In the genomic region with DNA sequence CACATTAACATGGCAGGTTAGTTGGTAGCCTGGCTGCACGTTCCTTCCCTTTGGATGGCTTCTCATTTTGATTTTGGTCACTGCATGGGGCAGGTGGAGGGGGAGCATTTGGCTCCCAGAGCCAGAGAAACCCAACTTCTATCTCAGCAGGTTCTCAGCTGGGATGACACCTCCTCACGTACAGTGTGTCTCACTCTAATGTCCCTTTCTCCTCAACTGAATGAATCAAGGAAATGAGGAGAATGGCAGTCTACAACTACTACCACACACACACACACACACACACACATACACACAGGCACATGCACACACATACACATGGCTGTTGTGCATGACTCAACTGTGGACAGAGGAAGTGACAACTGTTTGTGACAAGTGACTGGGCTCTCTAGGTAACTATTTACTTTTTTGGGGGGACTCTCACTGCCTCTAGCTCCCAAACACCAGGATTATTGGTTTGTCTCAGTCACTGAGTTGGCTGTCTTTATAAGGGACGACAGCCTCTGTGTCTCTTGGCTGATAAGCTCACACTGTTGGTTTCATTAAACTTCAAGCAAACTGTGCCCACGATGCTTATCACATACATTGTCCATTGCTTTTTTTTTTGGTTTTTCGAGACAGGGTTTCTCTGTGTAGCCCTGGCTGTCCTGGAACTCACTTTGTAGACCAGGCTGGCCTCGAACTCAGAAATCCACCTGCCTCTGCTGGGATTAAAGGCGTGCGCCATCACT, we compare ENCODE assay signal across 18 mouse cellular contexts. TPM values are rescaled to one million over a fixed set of nuclear protein-coding genes. Genes with fewer than 3 reads are reported as not detected.
DNase-seq lines count a peak whose midpoint lies in the region; ATAC-seq and TF ChIP-seq lines count a peak whose summit lies in the region.
"Had no signal": no experiment of that assay in that cellular context is flagged by ENCODE, and none has a peak within 500 bp of the region (broad histone marks: within the 10 kb centered on the region; RNA-seq: fewer than 3 reads in every experiment).

No protein-coding gene starts in this region.

- peaks cover 41% of the 10 kb centered on the region for H3K36me3 ChIP-seq in erythroblast, embryonic 14.5 days (ENCODE audit: control insufficient read depth)
- peaks cover 21% of the 10 kb centered on the region for H3K36me3 ChIP-seq in liver, embryonic 15.5 days (replicated peaks)

- peak overlapping the region; percentile 4; the same call in 1 of the 2 replicates for H3K27ac ChIP-seq in gastrocnemius, adult 2 months
- H3K27ac ChIP-seq in liver, embryonic 15.5 days (replicated peaks), result peak overlapping the region; percentile 76
- no peak overlapping the region for H3K27ac ChIP-seq in layer of hippocampus, adult 2 months
- H3K27ac ChIP-seq: heart, embryonic 13.5 days; intestine, embryonic 15.5 days; kidney, embryonic 15.5 days had no signal

- H3K27me3 ChIP-seq in erythroblast, embryonic 14.5 days (ENCODE audit: control insufficient read depth), result no peaks in the 10 kb centered on the region
- H3K27me3 ChIP-seq in liver, embryonic 15.5 days, result no peaks in the 10 kb centered on the region
- H3K27me3 ChIP-seq: heart, embryonic 13.5 days; hindbrain, embryonic 15.5 days; intestine, embryonic 15.5 days; kidney, embryonic 15.5 days had no signal

- H3K4me2 ChIP-seq in liver, embryonic 15.5 days, result peak overlapping the region; percentile 67
- H3K4me2 ChIP-seq: heart, embryonic 13.5 days; hindbrain, embryonic 15.5 days; intestine, embryonic 15.5 days; kidney, embryonic 15.5 days had no signal

- peaks cover 42% of the 10 kb centered on the region for H3K4me1 ChIP-seq in erythroblast, embryonic 14.5 days (ENCODE audit: control insufficient read depth)
- H3K4me1 ChIP-seq in liver, embryonic 15.5 days (replicated peaks), result peaks cover 45% of the 10 kb centered on the region
- H3K4me1 ChIP-seq: hindbrain, embryonic 15.5 days; intestine, embryonic 15.5 days had no signal

- no peak overlapping the region for H3K4me3 ChIP-seq in gastrocnemius, adult 2 months
- H3K4me3 ChIP-seq in erythroblast, embryonic 14.5 days (replicated peaks), result peak overlapping the region; percentile 51
- H3K4me3 ChIP-seq in liver, embryonic 15.5 days (replicated peaks), result peak overlapping the region; percentile 38
- H3K4me3 ChIP-seq in layer of hippocampus, adult 2 months, result no peak overlapping the region
- H3K4me3 ChIP-seq: heart, embryonic 13.5 days; hindbrain, embryonic 15.5 days; intestine, embryonic 15.5 days; kidney, embryonic 15.5 days had no signal

- intact Hi-C loops in gastrocnemius, adult 2 months (cut with DNase I), result no loop called here

- 0 out of 2 replicates have a peak, but pooled peaks have one; percentile 1 for ATAC-seq in liver, embryonic 15.5 days (ENCODE audit: insufficient read depth)
- 0 out of 2 replicates have a peak, but pooled peaks have one; percentile 41 for ATAC-seq in neutrophil, adult 5-6 weeks (ENCODE audit: extremely low read depth, insufficient number of reproducible peaks, low FRiP score, poor library complexity, severe bottlenecking)
- ATAC-seq: CD4-positive, CD25-positive, alpha-beta regulatory T cell, adult 4 months; forebrain, embryonic 16.5 days; intestine, embryonic 15.5 days had no signal

- WGBS in liver, embryonic 15.5 days (ENCODE audit: insufficient replicate concordance), result 41% methylated on average over 8 of the region's 8 CpGs

- DNase-seq in gastrocnemius, adult 2 months, result no peak
- no peak for DNase-seq in gastrocnemius, postnatal 10 days
- DNase-seq in kidney, adult 8-10 months, result no peak
- no peak for DNase-seq in neural tube, embryonic 10.5 days (ENCODE audit: extremely low spot score, low spot score)
- DNase-seq in layer of hippocampus, adult 2 months (ENCODE audit: low spot score in 2 of 2), result no peak
- DNase-seq: adrenal gland, postnatal 36 days; cerebellum, adult 2 months; lung, postnatal 10 days; right cerebral cortex, postnatal 4 days had no signal

- TF ChIP-seq CTCF in gastrocnemius, adult 2 months (IDR thresholded peaks at IDR 0.05), result no peak
- TF ChIP-seq CTCF in layer of hippocampus, adult 2 months (conservative IDR thresholded peaks at IDR 0.05), result no peak

- H3K9me3 ChIP-seq in erythroblast, embryonic 14.5 days (ENCODE audit: control insufficient read depth, low read length), result no peaks in the 10 kb centered on the region
- no peaks in the 10 kb centered on the region for H3K9me3 ChIP-seq in liver, embryonic 15.5 days (replicated peaks)
- H3K9me3 ChIP-seq: heart, embryonic 13.5 days; hindbrain, embryonic 15.5 days; intestine, embryonic 15.5 days; kidney, embryonic 15.5 days had no signal

- H3K9ac ChIP-seq in liver, embryonic 15.5 days, result peak overlapping the region; percentile 22; the same call in 1 of the 2 replicates
- H3K9ac ChIP-seq: heart, embryonic 13.5 days; hindbrain, embryonic 15.5 days; intestine, embryonic 15.5 days; kidney, embryonic 15.5 days had no signal

RNA-seq across cellular contexts. Expression of a gene that starts 18.0 kb away (rescaled TPM):
- total RNA-seq in gastrocnemius, adult 2 months (2021), result 1 to 10 TPM; 3.8 to 5.6 TPM
- total RNA-seq in gastrocnemius, postnatal 10 days (2021), result 10 to 100 TPM; 10.5 to 15.2 TPM
- polyA plus RNA-seq in erythroblast, embryonic 14.5 days (2012), result 0.22 and 0.38 TPM in 2 replicates
- 8.4 and 8.7 TPM in 2 replicates for polyA plus RNA-seq in liver, embryonic 15.5 days (2015; fragmentation: Nextera tagmentation; extraction: Ambion mirVana)
- total RNA-seq in neutrophil, adult 5-6 weeks (2017), result 25.0 and 26.6 TPM in 2 replicates
- total RNA-seq in layer of hippocampus, adult 2 months (2021), result 10 to 100 TPM; 22.6 to 23.8 TPM

RNA-seq across cellular contexts. Expression of a gene that starts 55.1 kb away (rescaled TPM):
- total RNA-seq in gastrocnemius, adult 2 months (2021), result 10 to 100 TPM; 37.7 to 44.7 TPM
- 10 to 100 TPM; 79.8 to 85.6 TPM for total RNA-seq in gastrocnemius, postnatal 10 days (2021)
- polyA plus RNA-seq in erythroblast, embryonic 14.5 days (2012), result 0.10 and 0.13 TPM in 2 replicates
- polyA plus RNA-seq in liver, embryonic 15.5 days (2015; fragmentation: Nextera tagmentation; extraction: Ambion mirVana), result 0.50 and 0.63 TPM in 2 replicates
- total RNA-seq in neutrophil, adult 5-6 weeks (2017), result 17.8 and 24.0 TPM in 2 replicates
- 10 to 100 TPM; 33.0 to 35.4 TPM for total RNA-seq in layer of hippocampus, adult 2 months (2021)

Comparison
In these comparisons a context has a peak if more than half of its experiments do, and no peak if none do; other contexts are left out.
1. H3K4me3 ChIP-seq: peak in erythroblast, embryonic 14.5 days (single experiment) and liver, embryonic 15.5 days (single experiment); none in gastrocnemius, adult 2 months (single experiment) and layer of hippocampus, adult 2 months (single experiment).